Mouse (Mus musculus): Measurements from ENCODE around the gene Adamts2. TPM values are rescaled to one million over a fixed set of nuclear protein-coding genes. Genes with fewer than 3 reads are reported as not detected.
A peak's percentile ranks its signal among the peaks of the same experiment; 100 is the strongest.

Gene Adamts2
- polyA plus RNA-seq, 1 experiment from 2014 or later = 0.69 TPM

DNA sequence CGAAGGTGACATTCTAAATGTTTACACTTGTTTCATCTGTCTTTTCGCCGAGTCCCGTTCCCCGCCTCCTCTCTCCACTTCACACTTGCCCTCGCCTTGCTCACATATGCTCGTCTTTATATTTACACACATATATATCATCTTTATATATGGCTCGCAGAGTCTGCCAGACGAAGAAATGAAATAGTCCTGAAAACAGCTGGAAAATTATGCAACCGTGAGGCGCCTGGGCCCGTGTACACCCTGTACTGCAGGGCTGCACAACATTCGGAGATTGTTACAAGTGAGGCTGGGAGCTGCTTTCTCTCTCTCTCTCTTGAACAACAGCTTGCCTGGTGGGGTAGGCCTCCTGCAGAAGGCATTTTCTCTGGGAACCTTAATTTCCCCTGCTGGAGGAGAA is 10.8 kb upstream of the Adamts2 start:
- ATAC-seq (no peak), DNase-seq (ENCODE audit: low spot score) (no peak)
- H3K9me3 ChIP-seq (replicated peaks; ENCODE audit: control insufficient read depth, low read length) = no peaks in the 10 kb centered on the region
- H3K27ac ChIP-seq (ENCODE audit: low read depth, low read length) = no peak overlapping the region
- H3K36me3 ChIP-seq (ENCODE audit: control insufficient read depth, insufficient read depth, low read length) = no peaks in the 10 kb centered on the region
- H3K4me2 ChIP-seq (ENCODE audit: low read length) = no peak overlapping the region
- no peak overlapping the region for H3K4me3 ChIP-seq (ENCODE audit: low read depth, low read length)
- no peak overlapping the region for H3K9ac ChIP-seq (ENCODE audit: low read length)
- no peaks in the 10 kb centered on the region for H3K27me3 ChIP-seq (replicated peaks; ENCODE audit: control insufficient read depth, insufficient read depth, low read length)
- no peaks in the 10 kb centered on the region for H3K4me1 ChIP-seq (ENCODE audit: control insufficient read depth, insufficient read depth, low read length)
- 88% methylated on average over 13 of the region's 13 CpGs for WGBS

DNA sequence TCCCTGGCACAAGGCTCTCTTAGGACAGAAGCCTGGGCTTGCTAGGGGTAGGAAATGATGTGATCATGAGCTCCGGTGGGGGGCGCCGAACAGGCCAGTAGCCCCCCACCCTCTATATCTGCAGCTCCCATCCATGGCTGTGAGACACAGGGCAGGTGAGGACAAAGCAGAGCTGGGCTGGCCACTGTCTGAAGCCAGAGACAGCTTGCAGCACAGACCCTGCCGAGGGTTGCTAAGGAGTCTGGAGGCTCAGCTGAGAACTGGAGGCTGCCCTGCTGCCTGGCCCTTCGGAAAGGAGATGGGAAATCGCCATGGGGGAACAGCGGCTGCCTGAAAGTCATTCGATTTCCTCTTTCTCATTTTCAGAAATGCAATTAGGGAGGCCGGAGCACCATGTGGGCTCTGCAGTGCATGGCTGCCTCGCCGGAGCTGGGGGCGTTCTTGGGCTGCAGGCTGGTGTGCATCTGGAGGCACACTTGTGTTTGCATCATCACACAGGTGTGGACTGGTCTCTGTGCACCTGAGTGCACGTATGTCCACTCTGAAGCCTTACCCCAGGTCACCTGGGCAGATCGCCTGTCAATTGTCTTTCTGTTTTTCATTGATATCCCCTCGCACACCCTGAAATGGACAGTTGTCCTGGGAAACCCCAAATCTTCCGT is 8.9 kb upstream of the Adamts2 start:
- no peaks in the 10 kb centered on the region for H3K4me1 ChIP-seq (ENCODE audit: control insufficient read depth, insufficient read depth, low read length)
- no peaks in the 10 kb centered on the region for H3K9me3 ChIP-seq (replicated peaks; ENCODE audit: control insufficient read depth, low read length)
- 83% methylated on average over 16 of the region's 16 CpGs for WGBS
- H3K4me2 ChIP-seq (ENCODE audit: low read length) = no peak overlapping the region
- no peak for ATAC-seq
- H3K27ac ChIP-seq (ENCODE audit: low read depth, low read length) = no peak overlapping the region
- H3K36me3 ChIP-seq (ENCODE audit: control insufficient read depth, insufficient read depth, low read length) = no peaks in the 10 kb centered on the region
- H3K4me3 ChIP-seq (ENCODE audit: low read depth, low read length) = no peak overlapping the region
- no peaks in the 10 kb centered on the region for H3K27me3 ChIP-seq (replicated peaks; ENCODE audit: control insufficient read depth, insufficient read depth, low read length)
- no peak overlapping the region for H3K9ac ChIP-seq (ENCODE audit: low read length)
- no peak for DNase-seq (ENCODE audit: low spot score)

DNA sequence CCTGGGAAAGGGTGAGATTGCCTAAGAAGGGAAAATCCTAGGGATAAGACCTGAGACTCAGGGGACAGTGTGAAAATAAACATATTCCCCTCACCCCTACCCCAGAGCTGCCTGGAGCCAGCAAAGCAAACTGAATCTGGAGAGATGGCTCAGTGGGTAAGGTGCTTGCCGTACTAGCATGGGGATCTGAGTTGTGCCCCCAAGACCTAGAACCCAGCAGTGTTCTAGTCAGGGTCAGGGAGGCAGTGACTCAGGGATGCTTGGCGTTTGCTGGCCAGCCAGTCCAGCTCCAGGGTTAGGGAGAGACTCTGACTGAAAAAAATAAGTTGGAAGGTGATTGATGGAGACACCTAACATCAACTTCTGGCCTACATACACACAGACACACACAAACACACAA is 5.3 kb upstream of the Adamts2 start:
- WGBS = 83% methylated on average over 2 of the region's 2 CpGs
- Histone ChIP-seq H3K4me2 (ENCODE audit: low read length) (no peak overlapping the region), H3K9me3 (replicated peaks; ENCODE audit: control insufficient read depth, low read length) (no peaks in the 10 kb centered on the region), H3K4me3 (ENCODE audit: low read depth, low read length) (no peak overlapping the region), H3K27me3 (replicated peaks; ENCODE audit: control insufficient read depth, insufficient read depth, low read length) (peaks cover 16% of the 10 kb centered on the region), H3K4me1 (ENCODE audit: control insufficient read depth, insufficient read depth, low read length) (no peaks in the 10 kb centered on the region), H3K36me3 (ENCODE audit: control insufficient read depth, insufficient read depth, low read length) (no peaks in the 10 kb centered on the region), H3K9ac (ENCODE audit: low read length) (no peak overlapping the region), H3K27ac (ENCODE audit: low read depth, low read length) (no peak overlapping the region)
- ATAC-seq (no peak), DNase-seq (ENCODE audit: low spot score) (no peak)

DNA sequence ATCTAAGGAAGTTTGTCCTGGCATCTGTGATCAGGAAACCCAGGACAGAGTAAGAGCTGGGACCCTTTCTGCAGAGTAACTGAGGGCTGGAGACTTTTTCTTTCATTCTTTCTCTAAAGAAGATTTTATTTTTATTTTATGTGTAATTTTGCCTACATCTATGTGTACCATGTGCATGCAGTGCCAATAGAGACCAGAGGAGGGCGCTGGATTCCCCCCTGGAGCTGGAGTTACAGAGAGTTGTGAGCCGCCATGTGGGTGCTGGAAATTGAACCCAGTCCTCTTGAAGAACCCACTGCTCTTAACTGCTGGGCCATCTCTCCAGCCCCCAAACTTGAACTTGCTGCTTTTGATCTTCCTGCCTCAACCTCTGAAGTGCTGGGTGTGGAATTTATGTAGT is 2.7 kb upstream of the Adamts2 start:
- Histone ChIP-seq H3K27ac (ENCODE audit: low read depth, low read length) (no peak overlapping the region), H3K4me1 (ENCODE audit: control insufficient read depth, insufficient read depth, low read length) (peaks cover 11% of the 10 kb centered on the region), H3K9me3 (replicated peaks; ENCODE audit: control insufficient read depth, low read length) (no peaks in the 10 kb centered on the region), H3K4me2 (ENCODE audit: low read length) (no peak overlapping the region), H3K9ac (ENCODE audit: low read length) (no peak overlapping the region), H3K27me3 (replicated peaks; ENCODE audit: control insufficient read depth, insufficient read depth, low read length) (peaks cover 41% of the 10 kb centered on the region), H3K36me3 (ENCODE audit: control insufficient read depth, insufficient read depth, low read length) (no peaks in the 10 kb centered on the region), H3K4me3 (ENCODE audit: low read depth, low read length) (no peak overlapping the region)
- DNase-seq (ENCODE audit: low spot score) = no peak
- ATAC-seq = no peak
- 51% methylated on average over 2 of the region's 2 CpGs for WGBS

DNA sequence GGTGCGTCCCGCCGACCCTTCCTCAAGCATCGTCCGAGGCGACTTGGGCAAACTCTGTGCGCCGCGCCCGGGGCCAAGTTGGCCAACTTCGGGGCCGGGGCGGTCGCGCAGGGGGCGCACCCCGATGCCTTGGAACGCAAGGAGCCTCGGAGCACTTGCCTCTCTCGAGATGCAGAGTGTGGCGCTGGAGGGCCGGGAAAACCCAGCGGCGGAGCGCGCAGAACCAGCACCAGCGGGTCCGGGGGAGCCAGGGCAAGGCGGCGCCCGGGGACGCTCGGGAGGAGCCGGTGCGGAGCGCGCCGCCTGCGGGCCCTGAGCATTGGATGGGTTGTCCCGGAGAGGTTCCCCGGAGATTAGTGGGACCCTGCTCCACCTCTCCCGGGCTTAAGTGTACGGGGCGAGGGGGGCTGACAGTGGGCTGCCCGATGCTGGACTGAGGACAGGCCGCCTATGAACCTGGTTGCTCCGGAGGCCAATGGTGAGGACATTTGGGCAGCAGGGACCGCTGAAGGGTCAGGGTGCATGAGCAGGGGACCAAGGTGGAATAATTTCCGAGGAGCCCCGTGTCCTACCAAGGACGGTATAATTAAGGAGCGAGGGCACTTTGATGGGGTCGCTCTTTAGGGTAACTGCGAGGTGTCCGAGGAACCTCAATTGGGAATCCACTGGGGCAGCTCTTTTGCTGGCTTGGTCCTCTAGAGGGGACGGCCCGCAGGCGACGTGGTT is 635 bp downstream of the Adamts2 start:
- peaks cover 52% of the 10 kb centered on the region for H3K27me3 ChIP-seq (replicated peaks; ENCODE audit: control insufficient read depth, insufficient read depth, low read length)
- WGBS = 1% methylated on average over 59 of the region's 59 CpGs
- H3K4me3 ChIP-seq (ENCODE audit: low read depth, low read length) = peak overlapping the region; percentile 55
- H3K27ac ChIP-seq (ENCODE audit: low read depth, low read length) = no peak overlapping the region
- peaks cover 11% of the 10 kb centered on the region for H3K4me1 ChIP-seq (ENCODE audit: control insufficient read depth, insufficient read depth, low read length)
- no peaks in the 10 kb centered on the region for H3K36me3 ChIP-seq (ENCODE audit: control insufficient read depth, insufficient read depth, low read length)
- peak overlapping the region; percentile 100 for H3K4me2 ChIP-seq (ENCODE audit: low read length)
- DNase-seq (ENCODE audit: low spot score) (peak; percentile 22), ATAC-seq (peak; percentile 57)
- H3K9me3 ChIP-seq (replicated peaks; ENCODE audit: control insufficient read depth, low read length) = no peaks in the 10 kb centered on the region
- peak overlapping the region; percentile 62 for H3K9ac ChIP-seq (ENCODE audit: low read length)

DNA sequence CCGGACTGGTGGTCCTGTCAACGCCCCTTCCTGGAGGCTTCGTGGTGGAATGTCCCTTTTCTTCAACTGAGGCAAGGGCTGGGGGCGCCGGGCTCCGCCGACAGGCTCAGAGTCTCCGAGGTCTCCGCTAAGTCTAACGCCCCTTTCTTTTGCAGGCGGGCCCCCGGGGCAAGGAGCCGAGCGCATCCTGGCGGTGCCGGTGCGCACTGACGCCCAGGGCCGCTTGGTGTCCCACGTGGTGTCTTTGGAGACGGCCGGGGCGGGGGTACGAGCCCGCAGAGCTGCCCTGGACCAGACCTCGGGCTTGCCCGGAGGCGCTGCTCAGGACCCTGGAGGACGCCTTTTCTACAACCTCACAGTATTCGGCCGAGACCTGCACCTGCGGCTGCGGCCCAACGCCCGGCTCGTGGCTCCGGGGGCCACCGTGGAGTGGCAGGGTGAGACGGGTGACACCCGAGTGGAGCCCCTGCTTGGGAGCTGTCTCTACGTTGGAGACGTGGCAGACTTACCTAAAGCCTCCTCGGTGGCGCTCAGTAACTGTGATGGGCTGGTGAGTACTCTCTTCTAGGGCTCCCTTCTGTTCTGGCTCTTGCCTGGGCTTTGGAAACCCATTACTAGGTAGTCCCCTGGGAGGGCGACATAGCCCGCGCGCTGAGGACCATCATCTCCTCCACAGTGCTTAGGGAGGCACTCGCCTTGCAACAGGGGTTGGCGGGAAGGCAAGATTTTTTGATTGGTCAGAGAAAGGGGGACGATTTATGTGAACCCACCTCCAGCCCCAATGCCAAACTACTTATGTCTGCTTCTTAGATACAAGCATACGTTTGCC is 1.4 kb downstream of the Adamts2 start:
- Histone ChIP-seq H3K9me3 (replicated peaks; ENCODE audit: control insufficient read depth, low read length) (no peaks in the 10 kb centered on the region), H3K4me2 (ENCODE audit: low read length) (peak overlapping the region; percentile 100), H3K27me3 (replicated peaks; ENCODE audit: control insufficient read depth, insufficient read depth, low read length) (peaks cover 52% of the 10 kb centered on the region), H3K4me1 (ENCODE audit: control insufficient read depth, insufficient read depth, low read length) (peaks cover 11% of the 10 kb centered on the region), H3K9ac (ENCODE audit: low read length) (peak overlapping the region; percentile 25; the same call in 1 of the 2 replicates), H3K27ac (ENCODE audit: low read depth, low read length) (no peak overlapping the region), H3K36me3 (ENCODE audit: control insufficient read depth, insufficient read depth, low read length) (no peaks in the 10 kb centered on the region), H3K4me3 (ENCODE audit: low read depth, low read length) (peak overlapping the region; percentile 55)
- DNase-seq (ENCODE audit: low spot score) (peak; percentile 43), ATAC-seq (peak; percentile 47)
- 1% methylated on average over 52 of the region's 52 CpGs for WGBS

DNA sequence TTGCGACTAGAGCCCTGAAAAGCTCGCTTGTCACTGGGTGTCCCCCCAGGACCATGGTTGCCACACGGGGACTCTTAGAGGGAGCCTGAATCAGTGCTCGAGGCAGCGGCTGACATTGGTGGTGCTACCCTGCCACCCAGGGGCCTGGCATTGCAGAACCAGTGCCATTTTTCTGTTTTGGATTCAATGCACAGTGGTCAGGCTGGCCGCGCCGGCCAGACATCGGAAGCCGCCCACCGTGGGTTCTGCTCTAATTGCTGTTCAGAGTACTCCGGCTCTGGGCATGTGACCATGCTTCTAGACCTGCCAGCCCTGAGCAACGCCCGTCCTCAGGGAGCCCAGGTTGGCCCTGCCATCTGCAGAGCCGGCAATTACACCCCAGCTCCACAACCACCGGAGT is 2.5 kb downstream of the Adamts2 start:
- no peak overlapping the region for H3K9ac ChIP-seq (ENCODE audit: low read length)
- H3K4me2 ChIP-seq (ENCODE audit: low read length) = no peak overlapping the region
- DNase-seq (ENCODE audit: low spot score) (no peak), ATAC-seq (no peak)
- H3K36me3 ChIP-seq (ENCODE audit: control insufficient read depth, insufficient read depth, low read length) = no peaks in the 10 kb centered on the region
- H3K27me3 ChIP-seq (replicated peaks; ENCODE audit: control insufficient read depth, insufficient read depth, low read length) = peaks cover 50% of the 10 kb centered on the region
- H3K4me1 ChIP-seq (ENCODE audit: control insufficient read depth, insufficient read depth, low read length) = peaks cover 11% of the 10 kb centered on the region
- WGBS = 75% methylated on average over 16 of the region's 16 CpGs
- no peaks in the 10 kb centered on the region for H3K9me3 ChIP-seq (replicated peaks; ENCODE audit: control insufficient read depth, low read length)
- H3K27ac ChIP-seq (ENCODE audit: low read depth, low read length) = no peak overlapping the region
- no peak overlapping the region for H3K4me3 ChIP-seq (ENCODE audit: low read depth, low read length)

DNA sequence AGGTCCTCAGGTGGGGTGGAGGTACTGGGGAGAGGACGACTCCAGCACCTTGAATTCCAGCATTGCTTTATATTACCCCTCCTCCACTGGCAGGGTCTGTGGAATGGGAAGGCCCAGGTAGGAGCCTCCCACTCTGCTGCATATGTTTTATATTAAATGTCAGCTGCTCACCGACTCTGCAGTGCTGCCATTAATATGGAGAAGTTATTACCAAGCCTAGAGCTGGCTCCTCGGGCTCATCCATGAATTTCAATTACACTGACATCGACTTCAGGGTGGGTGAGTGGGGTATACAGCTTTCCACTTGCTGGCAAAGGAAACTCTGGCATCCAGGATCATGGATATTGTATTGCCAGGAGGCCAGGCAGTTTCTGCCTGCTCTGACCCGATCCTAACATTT is 9.3 kb downstream of the Adamts2 start:
- DNase-seq (ENCODE audit: low spot score) (no peak), ATAC-seq (no peak)
- H3K4me1 ChIP-seq (ENCODE audit: control insufficient read depth, insufficient read depth, low read length) = no peaks in the 10 kb centered on the region
- 73% methylated on average over 5 of the region's 5 CpGs for WGBS
- no peak overlapping the region for H3K4me3 ChIP-seq (ENCODE audit: low read depth, low read length)
- H3K9ac ChIP-seq (ENCODE audit: low read length) = no peak overlapping the region
- H3K27me3 ChIP-seq (replicated peaks; ENCODE audit: control insufficient read depth, insufficient read depth, low read length) = no peaks in the 10 kb centered on the region
- H3K36me3 ChIP-seq (ENCODE audit: control insufficient read depth, insufficient read depth, low read length) = no peaks in the 10 kb centered on the region
- H3K27ac ChIP-seq (ENCODE audit: low read depth, low read length) = no peak overlapping the region
- H3K4me2 ChIP-seq (ENCODE audit: low read length) = no peak overlapping the region
- no peaks in the 10 kb centered on the region for H3K9me3 ChIP-seq (replicated peaks; ENCODE audit: control insufficient read depth, low read length)
